Mouse (Mus musculus): ENCODE measurements around the gene Cygb.
A peak's percentile ranks its signal among the peaks of the same experiment; 100 is the strongest.
"Not testable (repeated sequence)": the region's sequence is repeated elsewhere in the genome, so short reads cannot be mapped to it uniquely, and the experiment has no call there.

Gene Cygb

GRCm38 (mm10) chr11:116653709-116654221 is 348 bp downstream of the Cygb start:
- DNase-seq = peak; percentile 82

- DNase-seq = no peak
Measured at GRCm38 (mm10) chr11:116653234-116653633, 879 bp downstream of the Cygb start, which contains the start of gene Prcd. Gene Prcd, plus strand, starts transcription at chr11:116653534.

- DNase-seq = no peak
Measured at GRCm38 (mm10) chr11:116652330-116653098, 1.6 kb downstream of the Cygb start.

GRCm38 (mm10) chr11:116651339-116651738 is 2.8 kb downstream of the Cygb start:
- DNase-seq = no peak

GRCm38 (mm10) chr11:116650811-116651210 is 3.3 kb downstream of the Cygb start:
- DNase-seq = no peak

- DNase-seq = no peak
Measured at GRCm38 (mm10) chr11:116649711-116650337, 4.3 kb downstream of the Cygb start.

GRCm38 (mm10) chr11:116648976-116649375 is 5.1 kb downstream of the Cygb start:
- DNase-seq = no peak

- DNase-seq = no peak
Measured at GRCm38 (mm10) chr11:116648213-116648921, 5.7 kb downstream of the Cygb start.

- no peak for DNase-seq
Measured at GRCm38 (mm10) chr11:116647340-116647991, 6.6 kb downstream of the Cygb start.

GRCm38 (mm10) chr11:116646771-116647170 is 7.3 kb downstream of the Cygb start:
- DNase-seq = no peak

GRCm38 (mm10) chr11:116646136-116646535 is 8.0 kb downstream of the Cygb start:
- DNase-seq = no peak

- DNase-seq = no peak
Measured at GRCm38 (mm10) chr11:116645446-116646110, 8.5 kb downstream of the Cygb start.

- DNase-seq = no peak
Measured at GRCm38 (mm10) chr11:116644225-116645112, 9.6 kb downstream of the Cygb start.

- DNase-seq = no peak
Measured at GRCm38 (mm10) chr11:116643579-116644224, 10.4 kb downstream of the Cygb start.

GRCm38 (mm10) chr11:116642681-116643578 is 11.2 kb downstream of the Cygb start:
- peak; percentile 94 for DNase-seq

- DNase-seq = no peak
Measured at GRCm38 (mm10) chr11:116641731-116642130, 12.4 kb downstream of the Cygb start.

- no peak for DNase-seq
Measured at GRCm38 (mm10) chr11:116641168-116641567, 12.9 kb downstream of the Cygb start.

- DNase-seq = not testable (repeated sequence)
Measured at GRCm38 (mm10) chr11:116636607-116637006, 17.5 kb downstream of the Cygb start.

GRCm38 (mm10) chr11:116632962-116633361 is 21.2 kb downstream of the Cygb start:
- DNase-seq = no peak
